Mouse (Mus musculus): ENCODE results near the gene Tmem88. TPM values are rescaled to one million over a fixed set of nuclear protein-coding genes. Genes with fewer than 3 reads are reported as not detected.
A peak's percentile ranks its signal among the peaks of the same experiment; 100 is the strongest.

Tmem88 gene
- total and polyA plus RNA-seq, 2 experiments from 2014 or later: 2.0 to 6.8 TPM

- no peak for TF ChIP-seq CTCF (IDR thresholded peaks at IDR 0.05; ENCODE audit: low read depth)
- H3K4me3 ChIP-seq (ENCODE audit: low read depth, low read length): peak overlapping the region; percentile 71
- peaks cover 31% of the 10 kb centered on the region for H3K4me1 ChIP-seq (ENCODE audit: insufficient read depth)
- H3K9me3 ChIP-seq (ENCODE audit: low read length): no peaks in the 10 kb centered on the region
- no peaks in the 10 kb centered on the region for H3K27me3 ChIP-seq (ENCODE audit: insufficient read depth, low read length)
- 0% methylated on average over 38 of the region's 39 CpGs for WGBS
- ATAC-seq (no peak), DNase-seq (peak; percentile 63)
- peak overlapping the region; percentile 85 for H3K9ac ChIP-seq
- peak overlapping the region; percentile 98 for H3K4me2 ChIP-seq (ENCODE audit: low read depth)
- H3K36me3 ChIP-seq (ENCODE audit: insufficient read depth): peaks cover 24% of the 10 kb centered on the region
- H3K27ac ChIP-seq (ENCODE audit: low read depth, low read length): peak overlapping the region; percentile 99
Observed at GRCm38 (mm10) chr11:69411538-69412203, 13.6 kb upstream of the Tmem88 start.

DNA sequence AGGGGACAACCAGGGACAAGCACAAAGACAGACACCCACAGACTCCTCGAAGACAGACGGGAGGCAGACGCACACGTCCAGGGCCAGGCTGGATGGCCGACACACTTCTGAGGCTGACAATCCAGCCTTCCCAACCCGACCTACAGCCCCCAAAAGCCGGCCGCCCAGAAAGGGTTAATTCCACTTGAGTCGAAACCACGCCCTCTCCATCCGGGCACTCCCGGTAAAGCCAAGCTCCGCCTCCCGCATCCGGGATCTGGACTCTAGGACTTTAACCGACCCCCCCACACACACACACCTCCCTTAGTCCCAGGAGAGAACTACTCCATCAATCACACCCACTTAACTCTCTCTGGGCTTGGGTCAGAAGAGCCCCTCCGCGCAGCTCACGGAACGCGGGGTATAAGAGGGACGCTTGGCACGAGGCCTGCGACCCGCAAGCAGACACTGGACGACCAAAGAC is 13.1 kb upstream of the Tmem88 start:
- no peak for TF ChIP-seq CTCF (IDR thresholded peaks at IDR 0.05; ENCODE audit: low read depth)
- Histone ChIP-seq H3K4me3 (ENCODE audit: low read depth, low read length) (peak overlapping the region; percentile 71), H3K36me3 (ENCODE audit: insufficient read depth) (peaks cover 29% of the 10 kb centered on the region), H3K27me3 (ENCODE audit: insufficient read depth, low read length) (no peaks in the 10 kb centered on the region), H3K4me1 (ENCODE audit: insufficient read depth) (peaks cover 31% of the 10 kb centered on the region), H3K27ac (ENCODE audit: low read depth, low read length) (peak overlapping the region; percentile 99), H3K9ac (peak overlapping the region; percentile 85), H3K4me2 (ENCODE audit: low read depth) (peak overlapping the region; percentile 98), H3K9me3 (ENCODE audit: low read length) (no peaks in the 10 kb centered on the region)
- peak; percentile 96 for DNase-seq
- WGBS: 0% methylated on average over 26 of the region's 26 CpGs
- ATAC-seq: peak; percentile 52

GRCm38 (mm10) chr11:69410310-69411072 is 12.5 kb upstream of the Tmem88 start:
- WGBS: 1% methylated on average over 41 of the region's 41 CpGs
- Histone ChIP-seq H3K36me3 (ENCODE audit: insufficient read depth) (peaks cover 35% of the 10 kb centered on the region), H3K9me3 (ENCODE audit: low read length) (no peaks in the 10 kb centered on the region), H3K27ac (ENCODE audit: low read depth, low read length) (peak overlapping the region; percentile 99), H3K4me1 (ENCODE audit: insufficient read depth) (peaks cover 31% of the 10 kb centered on the region), H3K27me3 (ENCODE audit: insufficient read depth, low read length) (no peaks in the 10 kb centered on the region), H3K4me2 (ENCODE audit: low read depth) (peak overlapping the region; percentile 98), H3K4me3 (ENCODE audit: low read depth, low read length) (peak overlapping the region; percentile 71), H3K9ac (peak overlapping the region; percentile 85)
- DNase-seq (peak; percentile 58), ATAC-seq (peak; percentile 4; the same call in 1 of the 2 replicates)
- TF ChIP-seq CTCF (IDR thresholded peaks at IDR 0.05; ENCODE audit: low read depth): no peak

DNA sequence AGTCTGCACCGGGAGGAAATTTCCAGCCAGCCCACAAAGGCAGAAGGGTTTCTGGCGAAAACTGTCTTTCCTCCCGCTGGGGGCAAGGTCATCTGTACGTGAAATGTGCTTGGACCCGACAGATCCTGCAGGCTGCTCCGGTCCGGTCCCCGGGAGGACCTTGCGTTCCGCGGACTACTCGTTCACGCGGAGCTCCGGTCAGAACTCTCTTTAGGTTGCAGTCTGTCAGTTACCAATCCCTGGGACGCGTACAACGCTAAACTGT is 11.9 kb upstream of the Tmem88 start:
- ATAC-seq: no peak
- TF ChIP-seq CTCF (IDR thresholded peaks at IDR 0.05; ENCODE audit: low read depth): no peak
- Histone ChIP-seq H3K4me2 (ENCODE audit: low read depth) (peak overlapping the region; percentile 98), H3K27me3 (ENCODE audit: insufficient read depth, low read length) (no peaks in the 10 kb centered on the region), H3K4me3 (ENCODE audit: low read depth, low read length) (peak overlapping the region; percentile 71), H3K36me3 (ENCODE audit: insufficient read depth) (peaks cover 41% of the 10 kb centered on the region), H3K4me1 (ENCODE audit: insufficient read depth) (peaks cover 31% of the 10 kb centered on the region), H3K9me3 (ENCODE audit: low read length) (no peaks in the 10 kb centered on the region), H3K9ac (peak overlapping the region; percentile 85), H3K27ac (ENCODE audit: low read depth, low read length) (peak overlapping the region; percentile 99)
- WGBS: 0% methylated on average over 18 of the region's 18 CpGs
- DNase-seq: no peak

- peaks cover 28% of the 10 kb centered on the region for H3K4me1 ChIP-seq (ENCODE audit: insufficient read depth)
Observed at GRCm38 (mm10) chr11:69409378-69410044, 11.5 kb upstream of the Tmem88 start.

GRCm38 (mm10) chr11:69408541-69409377 is 10.7 kb upstream of the Tmem88 start:
- H3K4me2 ChIP-seq (ENCODE audit: low read depth): peak overlapping the region; percentile 98
- peak overlapping the region; percentile 99 for H3K27ac ChIP-seq (ENCODE audit: low read depth, low read length)
- H3K9me3 ChIP-seq (ENCODE audit: low read length): no peaks in the 10 kb centered on the region
- WGBS: under 1% methylated on average over 33 of the region's 33 CpGs
- DNase-seq (peak; percentile 90), ATAC-seq (peak; percentile 84)
- H3K9ac ChIP-seq: peak overlapping the region; percentile 85
- no peaks in the 10 kb centered on the region for H3K27me3 ChIP-seq (ENCODE audit: insufficient read depth, low read length)
- H3K4me3 ChIP-seq (ENCODE audit: low read depth, low read length): peak overlapping the region; percentile 71
- peaks cover 53% of the 10 kb centered on the region for H3K36me3 ChIP-seq (ENCODE audit: insufficient read depth)
- TF ChIP-seq CTCF (IDR thresholded peaks at IDR 0.05; ENCODE audit: low read depth): peak; percentile 29
- peaks cover 21% of the 10 kb centered on the region for H3K4me1 ChIP-seq (ENCODE audit: insufficient read depth)

More at GRCm38 (mm10) chr11:69409378-69410044, 11.5 kb upstream of the Tmem88 start:
- ATAC-seq (peak; percentile 49), DNase-seq (peak; percentile 81)
- peak overlapping the region; percentile 85 for H3K9ac ChIP-seq
- WGBS: 3% methylated on average over 35 of the region's 46 CpGs
- peak overlapping the region; percentile 71 for H3K4me3 ChIP-seq (ENCODE audit: low read depth, low read length)
- TF ChIP-seq CTCF (IDR thresholded peaks at IDR 0.05; ENCODE audit: low read depth): no peak
- peak overlapping the region; percentile 98 for H3K4me2 ChIP-seq (ENCODE audit: low read depth)
- peak overlapping the region; percentile 99 for H3K27ac ChIP-seq (ENCODE audit: low read depth, low read length)
- H3K9me3 ChIP-seq (ENCODE audit: low read length): no peaks in the 10 kb centered on the region
- peaks cover 45% of the 10 kb centered on the region for H3K36me3 ChIP-seq (ENCODE audit: insufficient read depth)
- no peaks in the 10 kb centered on the region for H3K27me3 ChIP-seq (ENCODE audit: insufficient read depth, low read length)
